Mouse (Mus musculus) neural tube, embryonic 11.5 days (tissue): ENCODE measurements around the gene Nmrk2. TPM values are rescaled to one million over a fixed set of nuclear protein-coding genes. Genes with fewer than 3 reads are reported as not detected.

Experiments
- ATAC-seq: fragments of 200-750 bp; cut with Nextera tagmentation; 2 replicates; pipeline ENCODE4 v1.8.0; 2017; ENCODE audit warnings: moderate number of reproducible peaks, mild to moderate bottlenecking, moderate TSS enrichment, moderate library complexity; ENCODE audit not compliant: insufficient read depth, low FRiP score, low TSS enrichment
- DNase-seq: peaks from one replicate; pipeline ENCODE4 v3.0.0-alpha.2; 2015; ENCODE audit warnings: low spot score
- H3K27ac ChIP-seq: fragments of 300-500 bp; sonication (generic); 2 replicates; pipeline ENCODE4 v1.5.1; 2014; ENCODE audit warnings: low read depth, mild to moderate bottlenecking, low read length
- H3K27me3 ChIP-seq: fragments of 300-500 bp; sonication (generic); 2 replicates; pipeline ENCODE4 v1.6.1; 2014; ENCODE audit warnings: mild to moderate bottlenecking, low read length, mixed read lengths; ENCODE audit not compliant: control insufficient read depth, insufficient read depth
- H3K36me3 ChIP-seq: fragments of 300-500 bp; sonication (generic); 2 replicates; pipeline ENCODE4 v1.6.1; 2014; ENCODE audit warnings: mild to moderate bottlenecking, low read length, moderate library complexity, mixed read lengths; ENCODE audit not compliant: control insufficient read depth, insufficient read depth
- H3K4me1 ChIP-seq: fragments of 300-500 bp; sonication (generic); 2 replicates; pipeline ENCODE4 v1.6.1; 2014; ENCODE audit warnings: low read length, mixed read lengths; ENCODE audit not compliant: control insufficient read depth, insufficient read depth
- H3K4me2 ChIP-seq: fragments of 300-500 bp; sonication (generic); 2 replicates; pipeline ENCODE4 v1.6.1; 2014; ENCODE audit warnings: low read depth, mild to moderate bottlenecking, moderate library complexity
- H3K4me3 ChIP-seq: fragments of 300-500 bp; sonication (generic); 2 replicates; pipeline ENCODE4 v1.5.1; 2014; ENCODE audit warnings: low read depth, low read length
- H3K9ac ChIP-seq: fragments of 300-500 bp; sonication (generic); 2 replicates; pipeline ENCODE4 v1.6.1; 2014; ENCODE audit warnings: mild to moderate bottlenecking, low read length
- H3K9me3 ChIP-seq: fragments of 300-500 bp; sonication (generic); 2 replicates; pipeline ENCODE4 v1.6.1; 2016; ENCODE audit warnings: low read length; ENCODE audit not compliant: control insufficient read depth
- WGBS: fragments of 180-500 bp; shearing (Covaris S2); extraction: QIAGEN DNeasy Blood & Tissue Kit; methylation state at CpG from one replicate; pipeline ENCODE4 v1.1.7; 2014; 5-methylcytosine and 5-hydroxymethylcytosine counted together
- polyA plus RNA-seq: library from polyadenylated mRNA; unstranded; fragments of >200 nt; fragmentation: Nextera tagmentation; extraction: Ambion mirVana; gene quantifications from 2 replicates; pipeline ENCODE4 v1.2.1, GENCODE M21; 2014

Nmrk2 gene
- polyA plus RNA-seq, 1 experiment from 2014 or later = 0.12 TPM

DNA sequence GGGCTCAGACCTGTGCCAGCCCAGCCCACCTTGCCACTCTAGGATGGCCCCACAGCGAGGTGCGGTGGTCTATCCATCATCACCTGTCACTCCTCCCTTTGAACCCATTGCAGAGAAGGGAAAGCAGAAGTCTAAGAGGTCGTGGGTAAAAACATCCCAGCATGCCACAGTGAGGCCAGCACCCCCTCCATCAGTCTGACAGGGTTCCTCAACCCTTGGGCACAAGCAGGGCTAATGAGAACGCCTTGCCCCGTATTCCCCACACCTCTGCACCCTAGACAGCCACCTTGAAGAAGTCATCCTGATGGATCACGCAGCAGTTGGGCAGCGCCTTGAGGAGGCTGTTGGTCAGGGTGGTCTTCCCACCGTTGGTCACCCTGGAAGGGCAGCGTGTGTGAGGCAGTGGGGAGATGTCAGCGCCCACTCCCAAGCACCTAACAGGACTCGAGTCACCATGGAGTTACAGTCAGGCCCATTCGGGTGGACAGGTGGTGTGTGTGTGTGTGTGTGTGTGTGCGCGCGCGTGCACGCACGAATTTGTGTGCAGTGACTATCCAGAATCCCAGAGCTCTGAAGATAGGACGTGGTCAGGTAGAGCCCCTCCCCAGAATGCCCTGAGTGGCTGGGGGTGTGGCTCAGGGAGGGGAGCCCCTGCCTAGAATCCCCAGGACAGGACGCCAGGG, 1.1 kb downstream of the Nmrk2 start:
- H3K4me3 ChIP-seq = no peak overlapping the region
- WGBS = 75% methylated on average over 20 of the region's 20 CpGs
- peaks cover 8% of the 10 kb centered on the region for H3K27me3 ChIP-seq
- no peak overlapping the region for H3K27ac ChIP-seq
- H3K4me1 ChIP-seq = no peaks in the 10 kb centered on the region
- no peaks in the 10 kb centered on the region for H3K36me3 ChIP-seq
- DNase-seq (no peak), ATAC-seq (no peak)
- no peak overlapping the region for H3K9ac ChIP-seq
- no peaks in the 10 kb centered on the region for H3K9me3 ChIP-seq
- H3K4me2 ChIP-seq = no peak overlapping the region

DNA sequence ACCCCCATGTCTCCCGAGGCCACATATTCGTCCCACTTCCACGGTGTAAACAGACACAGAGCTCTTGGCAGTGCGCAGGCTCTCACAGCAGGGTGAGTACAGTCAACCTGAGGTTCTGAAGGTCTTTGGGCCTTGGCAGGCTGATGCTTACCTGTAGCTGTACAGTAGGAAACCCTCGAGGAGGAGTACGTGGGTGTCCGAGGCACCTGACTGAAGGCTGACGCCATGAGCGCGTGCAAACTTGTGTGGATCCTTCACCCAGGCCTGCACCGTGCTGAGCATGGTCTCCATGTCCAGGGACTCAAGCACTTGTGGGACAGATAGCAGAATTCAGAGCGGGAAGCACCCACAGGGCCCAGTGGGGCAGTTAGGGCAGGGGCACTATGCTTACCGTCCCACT, 1.7 kb downstream of the Nmrk2 start:
- WGBS = 83% methylated on average over 13 of the region's 13 CpGs
- H3K4me3 ChIP-seq = no peak overlapping the region
- no peak for ATAC-seq
- peaks cover 12% of the 10 kb centered on the region for H3K27me3 ChIP-seq
- H3K27ac ChIP-seq = no peak overlapping the region
- H3K36me3 ChIP-seq = no peaks in the 10 kb centered on the region
- no peak overlapping the region for H3K9ac ChIP-seq
- H3K9me3 ChIP-seq = no peaks in the 10 kb centered on the region
- H3K4me2 ChIP-seq = no peak overlapping the region
- H3K4me1 ChIP-seq = no peaks in the 10 kb centered on the region
- no peak for DNase-seq

GRCm38 (mm10) chr10:81198990-81199389, 2.9 kb downstream of the Nmrk2 start:
- Histone ChIP-seq H3K36me3 (no peaks in the 10 kb centered on the region), H3K9me3 (no peaks in the 10 kb centered on the region), H3K4me3 (no peak overlapping the region), H3K4me2 (no peak overlapping the region), H3K9ac (0 out of 2 replicates have a peak overlapping the region, but pooled peaks have one; percentile 18), H3K27ac (no peak overlapping the region), H3K4me1 (no peaks in the 10 kb centered on the region), H3K27me3 (peaks cover 21% of the 10 kb centered on the region)
- ATAC-seq (no peak), DNase-seq (no peak)
- WGBS = 85% methylated on average over 6 of the region's 6 CpGs

DNA sequence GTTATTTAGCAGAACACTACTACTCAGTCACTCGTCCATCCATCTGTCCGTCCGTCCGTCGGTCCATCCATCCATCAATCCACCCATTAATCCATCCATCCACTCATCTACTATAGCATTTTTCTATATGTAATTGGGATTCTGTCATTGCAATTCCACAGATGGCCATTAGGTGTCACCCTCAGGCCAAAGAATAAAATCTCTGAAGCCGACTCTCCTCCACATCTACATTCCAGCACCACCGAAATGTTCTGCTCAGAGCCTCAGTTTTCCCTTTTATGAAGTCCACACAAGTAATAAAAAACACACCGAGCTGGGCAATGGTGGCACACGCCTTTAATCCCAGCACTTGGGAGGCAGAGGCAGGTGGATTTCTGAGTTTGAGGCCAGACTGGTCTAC, 3.6 kb downstream of the Nmrk2 start:
- no peak overlapping the region for H3K27ac ChIP-seq
- H3K36me3 ChIP-seq = no peaks in the 10 kb centered on the region
- peaks cover 1% of the 10 kb centered on the region; the same call in 1 of the 2 replicates for H3K4me1 ChIP-seq
- no peak overlapping the region for H3K9ac ChIP-seq
- no peak for ATAC-seq
- DNase-seq = peak; percentile 58
- no peak overlapping the region for H3K4me2 ChIP-seq
- peaks cover 26% of the 10 kb centered on the region for H3K27me3 ChIP-seq
- no peak overlapping the region for H3K4me3 ChIP-seq
- 3% methylated on average over 9 of the region's 9 CpGs for WGBS
- no peaks in the 10 kb centered on the region for H3K9me3 ChIP-seq

- Histone ChIP-seq H3K9ac (no peak overlapping the region), H3K4me1 (peaks cover 7% of the 10 kb centered on the region), H3K27ac (no peak overlapping the region), H3K27me3 (peaks cover 26% of the 10 kb centered on the region), H3K36me3 (no peaks in the 10 kb centered on the region), H3K4me3 (no peak overlapping the region), H3K4me2 (no peak overlapping the region), H3K9me3 (no peaks in the 10 kb centered on the region)
- ATAC-seq (no peak), DNase-seq (no peak)
- 54% methylated on average over 6 of the region's 6 CpGs for WGBS
Observed at GRCm38 (mm10) chr10:81197305-81197704, 4.5 kb downstream of the Nmrk2 start.

DNA sequence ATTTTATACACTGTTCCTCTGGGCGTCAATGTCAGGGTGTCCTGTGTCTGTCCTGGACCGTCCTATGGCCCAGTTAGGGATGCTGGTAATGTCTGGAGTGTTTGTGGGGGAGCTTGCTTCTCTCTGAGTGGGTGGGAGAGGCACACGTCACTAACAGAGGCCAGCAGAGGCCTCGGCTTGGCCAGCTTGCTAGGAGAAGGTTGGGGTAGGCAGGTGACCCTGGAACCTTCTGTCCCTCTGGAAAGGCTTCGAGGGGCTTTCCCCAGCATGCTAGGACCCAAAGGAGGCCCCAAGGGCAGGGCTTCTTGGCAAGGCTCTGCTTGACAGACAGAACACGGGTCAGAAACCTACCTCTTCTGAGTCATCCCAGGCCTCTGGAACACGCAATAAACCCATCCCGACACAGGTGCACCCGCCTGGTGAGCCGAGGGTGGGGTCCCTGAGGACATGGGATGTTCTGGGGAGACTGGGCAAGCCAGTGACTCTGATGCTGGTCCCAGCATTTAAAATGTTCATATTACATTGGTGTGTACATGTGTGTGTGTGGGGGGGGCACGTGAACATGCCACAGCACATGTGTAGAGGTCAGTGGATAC, 5.3 kb downstream of the Nmrk2 start:
- no peak overlapping the region for H3K27ac ChIP-seq
- H3K9ac ChIP-seq = no peak overlapping the region
- H3K4me3 ChIP-seq = no peak overlapping the region
- DNase-seq (no peak), ATAC-seq (no peak)
- 64% methylated on average over 11 of the region's 11 CpGs for WGBS
- peaks cover 26% of the 10 kb centered on the region for H3K27me3 ChIP-seq
- peaks cover 13% of the 10 kb centered on the region for H3K4me1 ChIP-seq
- no peaks in the 10 kb centered on the region for H3K36me3 ChIP-seq
- no peak overlapping the region for H3K4me2 ChIP-seq
- H3K9me3 ChIP-seq = no peaks in the 10 kb centered on the region

DNA sequence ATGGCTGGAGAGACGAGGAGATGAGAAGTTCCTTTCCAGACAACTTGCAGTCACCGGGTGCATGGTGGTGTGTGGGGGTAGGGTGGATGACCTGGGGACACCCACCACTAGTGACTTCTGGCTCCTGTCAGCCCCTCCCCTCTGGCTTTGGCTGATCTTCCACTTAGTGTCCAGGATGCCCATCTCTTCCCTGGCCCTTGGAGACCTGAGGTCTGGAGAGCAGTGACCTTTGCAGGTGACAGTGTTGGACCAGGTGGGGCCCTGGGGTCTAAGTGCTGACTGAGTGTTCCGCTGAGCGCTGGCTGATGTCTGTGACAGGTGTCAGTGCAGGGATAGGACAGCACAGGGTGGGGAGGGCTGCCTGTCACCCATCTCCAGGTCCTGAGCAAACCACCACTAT, 6.6 kb downstream of the Nmrk2 start:
- ATAC-seq (no peak), DNase-seq (no peak)
- H3K9ac ChIP-seq = no peak overlapping the region
- H3K27me3 ChIP-seq = peaks cover 26% of the 10 kb centered on the region
- H3K36me3 ChIP-seq = no peaks in the 10 kb centered on the region
- H3K9me3 ChIP-seq = no peaks in the 10 kb centered on the region
- H3K4me3 ChIP-seq = no peak overlapping the region
- 71% methylated on average over 4 of the region's 4 CpGs for WGBS
- H3K4me1 ChIP-seq = peaks cover 13% of the 10 kb centered on the region
- no peak overlapping the region for H3K27ac ChIP-seq
- no peak overlapping the region for H3K4me2 ChIP-seq

DNA sequence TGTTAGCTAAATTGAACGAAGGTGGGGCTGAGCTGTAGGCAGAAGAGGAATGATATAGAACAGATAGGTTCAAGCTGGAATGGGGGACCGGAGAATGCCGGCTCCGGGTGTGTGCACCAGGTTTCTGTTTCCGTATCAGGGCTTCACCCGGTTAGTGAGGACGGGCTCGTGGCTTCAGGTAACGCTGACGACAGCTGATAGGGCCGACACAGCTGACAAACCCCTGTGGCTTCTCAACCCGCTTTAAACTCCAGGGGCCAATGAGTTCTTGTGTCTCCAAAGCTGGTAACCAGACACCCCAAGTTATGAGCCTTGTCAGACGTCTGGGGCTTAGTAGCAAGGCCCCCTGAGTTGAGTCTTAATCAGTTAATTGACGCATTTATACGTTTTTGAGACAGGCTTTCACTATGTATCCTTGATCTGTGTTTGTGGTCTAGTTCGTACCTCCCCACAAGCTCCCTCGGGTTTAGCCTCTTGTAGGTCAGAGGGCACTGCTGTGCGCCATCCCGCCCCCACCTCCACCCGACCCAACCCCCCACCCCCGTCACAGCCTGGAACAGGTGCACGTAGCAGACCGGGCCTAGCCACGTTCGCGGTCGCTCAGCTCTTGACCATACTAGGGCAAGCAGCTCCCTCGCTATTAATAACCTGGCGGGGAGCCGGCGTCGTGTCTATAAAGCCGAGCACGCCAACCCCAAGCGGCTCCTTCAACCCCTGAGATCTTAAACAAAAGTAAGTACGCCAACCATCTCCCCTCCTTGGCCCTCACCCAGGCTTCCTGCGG, 7.7 kb downstream of the Nmrk2 start:
- ATAC-seq (no peak), DNase-seq (no peak)
- no peak overlapping the region for H3K4me2 ChIP-seq
- WGBS = 20% methylated on average over 37 of the region's 37 CpGs
- no peak overlapping the region for H3K9ac ChIP-seq
- no peak overlapping the region for H3K27ac ChIP-seq
- H3K9me3 ChIP-seq = no peaks in the 10 kb centered on the region
- H3K36me3 ChIP-seq = no peaks in the 10 kb centered on the region
- H3K27me3 ChIP-seq = peaks cover 26% of the 10 kb centered on the region
- no peak overlapping the region for H3K4me3 ChIP-seq
- H3K4me1 ChIP-seq = peaks cover 13% of the 10 kb centered on the region
